Mouse (Mus musculus): Measurements from ENCODE around the gene Clip1. TPM values are rescaled to one million over a fixed set of nuclear protein-coding genes. Genes with fewer than 3 reads are reported as not detected.

The Clip1 gene
- polyA plus RNA-seq, 1 experiment from 2014 or later = 75.1 TPM

DNA sequence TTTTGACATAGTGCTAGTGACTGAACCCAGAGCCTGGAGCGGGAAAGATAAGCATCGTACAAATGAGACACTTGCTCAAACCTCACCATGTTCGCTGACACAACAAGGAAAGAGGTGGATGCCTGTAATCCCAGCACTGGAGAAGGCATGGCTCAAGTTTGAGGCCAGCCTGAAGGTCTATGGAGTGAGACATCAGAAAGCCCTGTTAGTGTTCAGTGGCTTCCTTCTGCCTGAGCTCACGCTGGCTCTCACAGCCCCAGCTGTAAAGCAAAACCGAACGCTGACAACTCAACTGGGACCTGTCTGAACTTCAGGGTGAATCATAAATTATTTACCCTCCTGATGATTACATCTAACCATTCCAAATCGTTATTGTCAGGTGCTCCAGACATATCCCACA is 18.5 kb downstream of the Clip1 start:
- no peak overlapping the region for H3K27ac ChIP-seq (replicated peaks; ENCODE audit: low read depth, low read length)
- H3K9ac ChIP-seq (replicated peaks; ENCODE audit: low read length) = no peak overlapping the region
- H3K4me3 ChIP-seq (replicated peaks; ENCODE audit: low read depth, low read length) = no peak overlapping the region
- H3K4me2 ChIP-seq (ENCODE audit: low read length) = no peak overlapping the region
- 78% methylated on average over 7 of the region's 7 CpGs for WGBS
- DNase-seq = no peak
- no peaks in the 10 kb centered on the region for H3K36me3 ChIP-seq (ENCODE audit: control insufficient read depth, insufficient read depth, low read length)
- no peaks in the 10 kb centered on the region for H3K27me3 ChIP-seq (ENCODE audit: control insufficient read depth, insufficient read depth, low read length)
- no peaks in the 10 kb centered on the region for H3K4me1 ChIP-seq (ENCODE audit: control insufficient read depth, insufficient read depth, low read length)
- ATAC-seq (ENCODE audit: low FRiP score, low TSS enrichment) = no peak
- no peaks in the 10 kb centered on the region for H3K9me3 ChIP-seq (ENCODE audit: control insufficient read depth, low read length)

DNA sequence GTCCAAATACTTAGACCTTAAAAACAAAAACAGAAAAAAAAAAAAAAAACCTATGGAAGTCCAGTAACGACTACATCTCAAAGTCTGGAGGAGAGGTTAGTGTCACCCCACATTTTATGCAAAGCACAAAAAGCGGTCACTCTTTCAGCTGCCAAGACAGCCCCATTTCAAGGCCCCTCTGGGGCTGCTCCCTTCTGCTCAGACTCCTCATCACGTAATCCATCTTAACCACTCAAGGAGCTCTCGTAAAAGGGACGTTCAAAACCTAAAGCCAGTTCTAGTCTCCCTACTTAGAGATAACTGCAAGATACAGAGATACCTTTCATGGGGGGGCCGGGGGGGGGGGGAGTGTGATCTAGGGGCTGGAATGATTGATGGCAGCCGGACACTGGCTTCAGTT is 20.1 kb downstream of the Clip1 start:
- DNase-seq (no peak), ATAC-seq (ENCODE audit: low FRiP score, low TSS enrichment) (no peak)
- no peak overlapping the region for H3K4me2 ChIP-seq (ENCODE audit: low read length)
- H3K9ac ChIP-seq (replicated peaks; ENCODE audit: low read length) = no peak overlapping the region
- no peak overlapping the region for H3K27ac ChIP-seq (replicated peaks; ENCODE audit: low read depth, low read length)
- H3K4me3 ChIP-seq (replicated peaks; ENCODE audit: low read depth, low read length) = no peak overlapping the region
- no peaks in the 10 kb centered on the region for H3K36me3 ChIP-seq (ENCODE audit: control insufficient read depth, insufficient read depth, low read length)
- 85% methylated on average over 7 of the region's 7 CpGs for WGBS
- H3K4me1 ChIP-seq (ENCODE audit: control insufficient read depth, insufficient read depth, low read length) = no peaks in the 10 kb centered on the region
- no peaks in the 10 kb centered on the region for H3K9me3 ChIP-seq (ENCODE audit: control insufficient read depth, low read length)
- H3K27me3 ChIP-seq (ENCODE audit: control insufficient read depth, insufficient read depth, low read length) = no peaks in the 10 kb centered on the region

DNA sequence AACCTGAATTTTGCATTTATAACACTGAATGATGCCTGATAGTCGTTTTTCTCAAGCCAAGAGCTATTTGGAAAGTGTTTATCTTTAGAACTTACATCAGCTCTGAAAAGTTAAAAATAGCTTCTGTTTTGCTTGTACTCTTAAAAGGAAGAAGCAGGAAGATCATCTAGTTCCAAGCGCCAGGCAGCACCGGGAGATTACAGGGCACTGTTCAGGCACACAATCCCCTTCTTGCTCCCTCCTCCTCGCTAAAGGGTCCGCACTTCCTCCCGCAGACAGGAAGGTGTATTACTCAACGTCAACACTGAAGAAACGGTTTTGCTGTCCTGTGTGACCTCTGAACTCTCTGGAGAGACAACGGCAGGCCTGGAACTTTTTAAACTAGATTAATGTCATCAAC is 22.4 kb downstream of the Clip1 start:
- Histone ChIP-seq H3K4me1 (ENCODE audit: control insufficient read depth, insufficient read depth, low read length) (no peaks in the 10 kb centered on the region), H3K27ac (replicated peaks; ENCODE audit: low read depth, low read length) (no peak overlapping the region), H3K4me3 (replicated peaks; ENCODE audit: low read depth, low read length) (no peak overlapping the region), H3K36me3 (ENCODE audit: control insufficient read depth, insufficient read depth, low read length) (no peaks in the 10 kb centered on the region), H3K9me3 (ENCODE audit: control insufficient read depth, low read length) (no peaks in the 10 kb centered on the region), H3K9ac (replicated peaks; ENCODE audit: low read length) (no peak overlapping the region), H3K27me3 (ENCODE audit: control insufficient read depth, insufficient read depth, low read length) (no peaks in the 10 kb centered on the region), H3K4me2 (ENCODE audit: low read length) (no peak overlapping the region)
- DNase-seq (no peak), ATAC-seq (ENCODE audit: low FRiP score, low TSS enrichment) (no peak)
- WGBS = 82% methylated on average over 9 of the region's 9 CpGs

DNA sequence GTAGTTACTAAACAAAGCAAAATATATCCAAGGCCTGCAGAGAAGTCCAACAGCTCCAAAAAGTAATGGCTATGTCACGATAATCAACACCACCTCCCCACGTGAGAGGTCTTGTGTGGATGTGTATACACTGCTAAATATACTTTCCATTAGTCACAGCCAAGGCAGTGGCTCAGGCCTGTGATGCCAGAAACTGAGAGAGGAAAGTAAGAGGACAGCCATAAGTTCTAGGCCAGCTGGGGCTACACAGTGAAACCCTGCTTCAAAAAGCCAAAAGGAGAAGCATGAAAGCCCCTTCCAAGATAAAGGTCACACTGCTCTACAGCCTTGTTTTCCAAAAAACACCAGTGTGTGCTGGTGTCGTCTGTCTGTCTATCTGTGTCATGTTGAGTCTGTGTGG is 22.8 kb downstream of the Clip1 start:
- Histone ChIP-seq H3K4me1 (ENCODE audit: control insufficient read depth, insufficient read depth, low read length) (no peaks in the 10 kb centered on the region), H3K27ac (replicated peaks; ENCODE audit: low read depth, low read length) (no peak overlapping the region), H3K9ac (replicated peaks; ENCODE audit: low read length) (no peak overlapping the region), H3K4me3 (replicated peaks; ENCODE audit: low read depth, low read length) (no peak overlapping the region), H3K4me2 (ENCODE audit: low read length) (no peak overlapping the region), H3K27me3 (ENCODE audit: control insufficient read depth, insufficient read depth, low read length) (no peaks in the 10 kb centered on the region), H3K9me3 (ENCODE audit: control insufficient read depth, low read length) (no peaks in the 10 kb centered on the region), H3K36me3 (ENCODE audit: control insufficient read depth, insufficient read depth, low read length) (no peaks in the 10 kb centered on the region)
- WGBS = 82% methylated on average over 3 of the region's 3 CpGs
- ATAC-seq (ENCODE audit: low FRiP score, low TSS enrichment) = no peak
- no peak for DNase-seq

DNA sequence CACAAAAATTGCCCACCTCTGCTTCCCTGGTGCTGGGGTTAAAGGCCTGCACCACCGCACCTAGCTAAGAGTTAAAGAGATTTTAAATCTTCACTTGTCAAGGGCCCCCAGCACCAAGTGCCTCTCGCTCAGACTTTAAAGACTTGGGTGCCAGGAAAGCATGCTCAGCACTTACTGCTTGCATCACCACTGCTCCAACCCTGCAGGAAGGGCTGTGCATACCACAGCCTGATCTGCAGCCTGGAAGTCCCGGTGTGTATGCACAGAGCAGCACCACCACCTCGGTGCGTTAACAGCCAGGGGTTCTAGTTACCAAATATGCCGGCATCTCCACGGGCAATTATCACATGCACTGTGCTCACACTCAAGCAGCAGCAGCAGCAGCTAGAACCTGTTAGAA is 26.8 kb downstream of the Clip1 start:
- Histone ChIP-seq H3K4me2 (ENCODE audit: low read length) (no peak overlapping the region), H3K4me3 (replicated peaks; ENCODE audit: low read depth, low read length) (no peak overlapping the region), H3K27ac (replicated peaks; ENCODE audit: low read depth, low read length) (no peak overlapping the region), H3K27me3 (ENCODE audit: control insufficient read depth, insufficient read depth, low read length) (no peaks in the 10 kb centered on the region), H3K9ac (replicated peaks; ENCODE audit: low read length) (no peak overlapping the region), H3K4me1 (ENCODE audit: control insufficient read depth, insufficient read depth, low read length) (no peaks in the 10 kb centered on the region), H3K9me3 (ENCODE audit: control insufficient read depth, low read length) (no peaks in the 10 kb centered on the region), H3K36me3 (ENCODE audit: control insufficient read depth, insufficient read depth, low read length) (peaks cover 27% of the 10 kb centered on the region)
- DNase-seq = no peak
- ATAC-seq (ENCODE audit: low FRiP score, low TSS enrichment) = no peak
- 85% methylated on average over 7 of the region's 7 CpGs for WGBS

DNA sequence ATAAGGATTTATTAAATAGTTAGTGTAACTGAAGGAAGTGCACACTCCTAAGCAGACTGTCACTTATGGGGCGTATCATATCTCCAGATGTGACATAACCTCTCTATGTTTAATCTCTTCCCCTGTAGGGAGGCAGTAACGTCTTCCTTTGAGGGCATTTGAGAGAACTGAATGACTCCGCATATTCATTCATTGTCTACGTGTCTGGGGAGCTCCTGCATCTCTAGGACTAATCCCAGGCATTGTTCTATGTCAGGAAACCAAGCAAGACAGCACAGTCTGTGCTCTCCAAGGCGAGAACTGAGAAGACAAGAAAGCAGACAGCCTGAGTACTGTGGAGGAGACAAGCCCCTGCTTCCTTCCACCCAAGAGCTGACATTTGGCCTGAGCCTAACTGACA is 29.5 kb downstream of the Clip1 start:
- no peak overlapping the region for H3K4me3 ChIP-seq (replicated peaks; ENCODE audit: low read depth, low read length)
- no peak for ATAC-seq (ENCODE audit: low FRiP score, low TSS enrichment)
- no peak overlapping the region for H3K4me2 ChIP-seq (ENCODE audit: low read length)
- no peaks in the 10 kb centered on the region for H3K4me1 ChIP-seq (ENCODE audit: control insufficient read depth, insufficient read depth, low read length)
- no peaks in the 10 kb centered on the region for H3K27me3 ChIP-seq (ENCODE audit: control insufficient read depth, insufficient read depth, low read length)
- no peaks in the 10 kb centered on the region for H3K9me3 ChIP-seq (ENCODE audit: control insufficient read depth, low read length)
- H3K36me3 ChIP-seq (ENCODE audit: control insufficient read depth, insufficient read depth, low read length) = peaks cover 46% of the 10 kb centered on the region
- no peak for DNase-seq
- WGBS = 14% methylated on average over 5 of the region's 5 CpGs
- H3K9ac ChIP-seq (replicated peaks; ENCODE audit: low read length) = no peak overlapping the region
- H3K27ac ChIP-seq (replicated peaks; ENCODE audit: low read depth, low read length) = no peak overlapping the region

DNA sequence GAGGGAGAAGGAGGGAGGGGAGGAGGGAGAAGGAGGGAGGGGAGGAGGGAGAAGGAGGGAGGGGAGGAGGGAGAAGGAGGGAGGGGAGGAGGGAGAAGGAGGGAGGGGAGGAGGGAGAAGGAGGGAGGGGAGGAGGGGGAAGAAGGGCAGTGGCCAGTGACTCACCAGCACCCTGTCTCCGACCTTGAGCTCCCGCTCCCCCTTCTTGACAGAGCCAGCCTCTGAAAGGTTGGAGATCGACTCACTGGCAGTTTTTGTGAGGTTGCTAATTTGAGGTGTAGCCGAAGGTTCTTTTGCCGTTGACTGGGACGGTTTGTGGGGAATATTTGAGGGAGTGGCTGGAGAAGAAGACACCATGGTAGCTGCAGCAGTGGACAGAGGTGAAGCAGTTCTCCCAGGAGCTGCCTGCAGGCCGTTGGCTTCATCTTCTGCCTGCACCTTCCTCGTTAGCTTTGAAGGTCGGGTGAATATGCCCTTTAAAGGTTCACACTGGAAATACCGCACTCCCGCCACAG is 31.1 kb downstream of the Clip1 start:
- no peak for DNase-seq
- Histone ChIP-seq H3K4me2 (ENCODE audit: low read length) (no peak overlapping the region), H3K4me1 (ENCODE audit: control insufficient read depth, insufficient read depth, low read length) (no peaks in the 10 kb centered on the region), H3K4me3 (replicated peaks; ENCODE audit: low read depth, low read length) (no peak overlapping the region), H3K27ac (replicated peaks; ENCODE audit: low read depth, low read length) (no peak overlapping the region), H3K9ac (replicated peaks; ENCODE audit: low read length) (no peak overlapping the region), H3K27me3 (ENCODE audit: control insufficient read depth, insufficient read depth, low read length) (no peaks in the 10 kb centered on the region), H3K36me3 (ENCODE audit: control insufficient read depth, insufficient read depth, low read length) (peaks cover 51% of the 10 kb centered on the region), H3K9me3 (ENCODE audit: control insufficient read depth, low read length) (no peaks in the 10 kb centered on the region)
- no peak for ATAC-seq (ENCODE audit: low FRiP score, low TSS enrichment)
- 91% methylated on average over 11 of the region's 11 CpGs for WGBS

DNA sequence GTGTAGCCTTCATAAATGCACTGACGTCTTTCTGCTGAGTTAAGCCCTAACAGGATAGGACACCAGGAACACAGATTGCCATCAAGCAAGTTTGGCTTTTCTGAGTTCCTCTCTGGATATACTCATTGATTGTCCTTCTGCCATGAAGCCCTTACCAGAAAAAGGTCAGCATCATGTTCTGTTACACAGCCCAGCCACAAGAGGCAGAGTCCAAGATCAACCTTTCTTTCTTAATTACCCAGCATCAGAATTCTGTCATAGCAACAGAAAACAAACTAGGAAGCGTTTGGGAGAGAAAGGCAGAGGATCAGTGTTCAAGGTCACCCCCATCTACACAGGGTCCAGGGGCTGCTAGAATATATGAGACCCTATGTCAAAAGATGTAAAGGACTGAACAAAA is 33.6 kb downstream of the Clip1 start:
- ATAC-seq (ENCODE audit: low FRiP score, low TSS enrichment) = no peak
- H3K4me2 ChIP-seq (ENCODE audit: low read length) = no peak overlapping the region
- H3K4me1 ChIP-seq (ENCODE audit: control insufficient read depth, insufficient read depth, low read length) = no peaks in the 10 kb centered on the region
- no peak for DNase-seq
- no peak overlapping the region for H3K27ac ChIP-seq (replicated peaks; ENCODE audit: low read depth, low read length)
- H3K4me3 ChIP-seq (replicated peaks; ENCODE audit: low read depth, low read length) = no peak overlapping the region
- peaks cover 75% of the 10 kb centered on the region for H3K36me3 ChIP-seq (ENCODE audit: control insufficient read depth, insufficient read depth, low read length)
- H3K9ac ChIP-seq (replicated peaks; ENCODE audit: low read length) = no peak overlapping the region
- 80% methylated on average over 2 of the region's 2 CpGs for WGBS
- no peaks in the 10 kb centered on the region for H3K9me3 ChIP-seq (ENCODE audit: control insufficient read depth, low read length)
- H3K27me3 ChIP-seq (ENCODE audit: control insufficient read depth, insufficient read depth, low read length) = no peaks in the 10 kb centered on the region

DNA sequence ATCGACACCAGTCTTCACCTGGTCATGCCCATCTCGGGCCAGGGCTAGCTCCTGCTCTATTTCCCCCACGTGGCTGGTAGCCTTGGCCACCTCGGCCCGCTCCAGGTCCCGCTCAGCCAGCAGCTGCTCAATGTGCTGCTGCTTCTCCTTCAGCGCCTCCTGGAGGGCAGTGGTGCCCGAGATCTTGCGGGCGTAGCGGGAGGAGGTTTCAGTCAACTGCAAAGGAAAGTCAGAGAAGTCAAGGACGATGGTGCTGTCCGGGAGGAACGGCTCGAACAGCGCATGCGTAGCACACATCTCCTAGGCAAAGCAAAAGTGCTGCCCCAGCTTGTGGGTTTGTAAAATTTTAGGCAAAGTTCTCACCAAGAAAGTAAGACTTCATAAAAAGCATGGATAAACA is 42.0 kb downstream of the Clip1 start:
- Histone ChIP-seq H3K36me3 (ENCODE audit: control insufficient read depth, insufficient read depth, low read length) (peaks cover 83% of the 10 kb centered on the region), H3K9me3 (ENCODE audit: control insufficient read depth, low read length) (no peaks in the 10 kb centered on the region), H3K27me3 (ENCODE audit: control insufficient read depth, insufficient read depth, low read length) (no peaks in the 10 kb centered on the region), H3K4me3 (replicated peaks; ENCODE audit: low read depth, low read length) (no peak overlapping the region), H3K4me1 (ENCODE audit: control insufficient read depth, insufficient read depth, low read length) (no peaks in the 10 kb centered on the region), H3K27ac (replicated peaks; ENCODE audit: low read depth, low read length) (no peak overlapping the region), H3K4me2 (ENCODE audit: low read length) (no peak overlapping the region), H3K9ac (replicated peaks; ENCODE audit: low read length) (no peak overlapping the region)
- WGBS = 94% methylated on average over 17 of the region's 17 CpGs
- no peak for ATAC-seq (ENCODE audit: low FRiP score, low TSS enrichment)
- no peak for DNase-seq
